Mouse (Mus musculus) ES-Bruce4 (cell line): ENCODE data around the gene Lpin3.

Source experiments
- EP300 ChIP-seq: IDR thresholded peaks from 2 replicates; pipeline ENCODE4 v1.6.1; 2011; ENCODE audit warnings: low read depth, low read length; ENCODE audit not compliant: insufficient read depth
- POLR2A ChIP-seq: IDR thresholded peaks from one replicate; pipeline ENCODE4 v1.8.1; 2011; ENCODE audit warnings: low read length; ENCODE audit not compliant: insufficient read depth

GRCm38 (mm10) chr2:160883912-160884311, 3.4 kb downstream of the Lpin3 start:
- TF ChIP-seq POLR2A (no peak), EP300 (no peak)
